Mouse (Mus musculus) forebrain, embryonic 15.5 days (tissue): ENCODE data around the gene Styxl1. TPM values are rescaled to one million over a fixed set of nuclear protein-coding genes. Genes with fewer than 3 reads are reported as not detected.

ENCODE experiments used
- ATAC-seq: fragments of 200-750 bp; cut with Nextera tagmentation; replicated peaks from 2 replicates; pipeline ENCODE4 v1.8.0; 2017; ENCODE audit warnings: mild to moderate bottlenecking, moderate TSS enrichment, moderate library complexity
- H3K27ac ChIP-seq: fragments of 300-500 bp; sonication (generic); replicated peaks from 2 replicates; pipeline ENCODE4 v1.5.1; 2015; ENCODE audit warnings: mild to moderate bottlenecking, inconsistent platforms
- H3K27me3 ChIP-seq: fragments of 300-500 bp; sonication (generic); 2 replicates; pipeline ENCODE4 v1.6.1; 2015; ENCODE audit warnings: inconsistent platforms
- H3K36me3 ChIP-seq: fragments of 300-500 bp; sonication (generic); 2 replicates; pipeline ENCODE4 v1.6.1; 2015; ENCODE audit warnings: mild to moderate bottlenecking, inconsistent platforms
- H3K4me1 ChIP-seq: fragments of 300-500 bp; sonication (generic); 2 replicates; pipeline ENCODE4 v1.6.1; 2015; ENCODE audit warnings: inconsistent platforms
- H3K4me2 ChIP-seq: fragments of 300-500 bp; sonication (generic); replicated peaks from 2 replicates; pipeline ENCODE4 v1.6.1; 2015; ENCODE audit warnings: mild to moderate bottlenecking, inconsistent platforms
- H3K4me3 ChIP-seq: fragments of 300-500 bp; sonication (generic); 2 replicates; pipeline ENCODE4 v1.5.1; 2015; ENCODE audit warnings: mild to moderate bottlenecking, inconsistent platforms
- H3K9ac ChIP-seq: fragments of 300-500 bp; sonication (generic); replicated peaks from 2 replicates; pipeline ENCODE4 v1.6.1; 2015; ENCODE audit warnings: mild to moderate bottlenecking, inconsistent platforms
- H3K9me3 ChIP-seq: fragments of 300-500 bp; sonication (generic); 2 replicates; pipeline ENCODE4 v1.6.1; 2016; ENCODE audit warnings: inconsistent platforms
- WGBS: fragments of 180-500 bp; shearing (Covaris S2); methylation state at CpG from one replicate; pipeline ENCODE4 v1.1.7; 2015; ENCODE audit warnings: mixed read lengths; 5-methylcytosine and 5-hydroxymethylcytosine counted together
- polyA plus RNA-seq: library from polyadenylated mRNA; unstranded; fragments of >200 nt; fragmentation: Nextera tagmentation; extraction: Ambion mirVana; gene quantifications from 2 replicates; pipeline ENCODE4 v1.2.1, GENCODE M21; 2015

The Styxl1 gene
- polyA plus RNA-seq, 1 experiment from 2014 or later = 0.34 TPM

GRCm38 (mm10) chr5:135751595-135751994 lies 26.6 kb downstream of the Styxl1 start:
- H3K9me3 ChIP-seq = no peaks in the 10 kb centered on the region
- 78% methylated on average over 2 of the region's 2 CpGs for WGBS

GRCm38 (mm10) chr5:135751041-135751440 lies 27.1 kb downstream of the Styxl1 start:
- Histone ChIP-seq H3K9me3 (no peaks in the 10 kb centered on the region), H3K9ac (no peak overlapping the region), H3K4me3 (no peak overlapping the region), H3K36me3 (no peaks in the 10 kb centered on the region), H3K4me1 (no peaks in the 10 kb centered on the region), H3K27me3 (no peaks in the 10 kb centered on the region), H3K27ac (no peak overlapping the region), H3K4me2 (no peak overlapping the region)
- ATAC-seq = no peak
- 57% methylated on average over 1 of the region's 1 CpGs for WGBS

More at GRCm38 (mm10) chr5:135751595-135751994, 26.6 kb downstream of the Styxl1 start:
- H3K9ac ChIP-seq = no peak overlapping the region
- H3K4me1 ChIP-seq = no peaks in the 10 kb centered on the region
- H3K27me3 ChIP-seq = no peaks in the 10 kb centered on the region
- no peak overlapping the region for H3K4me3 ChIP-seq
- H3K4me2 ChIP-seq = no peak overlapping the region
- ATAC-seq = no peak
- H3K36me3 ChIP-seq = no peaks in the 10 kb centered on the region
- H3K27ac ChIP-seq = no peak overlapping the region

- Histone ChIP-seq H3K9ac (peak overlapping the region; percentile 94), H3K27me3 (no peaks in the 10 kb centered on the region), H3K36me3 (peaks cover 7% of the 10 kb centered on the region; the same call in 1 of the 2 replicates), H3K4me2 (peak overlapping the region; percentile 96), H3K4me1 (peaks cover 21% of the 10 kb centered on the region), H3K9me3 (no peaks in the 10 kb centered on the region), H3K27ac (no peak overlapping the region), H3K4me3 (peak overlapping the region; percentile 98)
- no peak; the same call in 1 of the 2 replicates for ATAC-seq
- WGBS = 27% methylated on average over 12 of the region's 12 CpGs
Observed at GRCm38 (mm10) chr5:135744742-135745141, 33.4 kb downstream of the Styxl1 start.

- under 1% methylated on average over 60 of the region's 60 CpGs for WGBS
- Histone ChIP-seq H3K36me3 (peaks cover 13% of the 10 kb centered on the region; the same call in 1 of the 2 replicates), H3K4me2 (peak within 1 kb of the TSS; percentile 96), H3K27ac (peak within 1 kb of the TSS; percentile 42; the same call in 1 of the 2 replicates), H3K9me3 (no peaks in the 10 kb centered on the region), H3K4me3 (peak within 1 kb of the TSS; percentile 98), H3K4me1 (peaks cover 21% of the 10 kb centered on the region), H3K9ac (peak within 1 kb of the TSS; percentile 94), H3K27me3 (no peaks in the 10 kb centered on the region)
- peak; percentile 96 for ATAC-seq
Observed at GRCm38 (mm10) chr5:135743741-135744609, 34.2 kb downstream of the Styxl1 start, which contains the start of gene Tmem120a. Gene Tmem120a, minus strand, starts transcription at chr5:135744448.

GRCm38 (mm10) chr5:135742941-135743740 lies 35.0 kb downstream of the Styxl1 start:
- WGBS = 22% methylated on average over 18 of the region's 18 CpGs
- Histone ChIP-seq H3K9ac (peak overlapping the region; percentile 94), H3K27ac (no peak overlapping the region), H3K4me3 (peak overlapping the region; percentile 98), H3K27me3 (no peaks in the 10 kb centered on the region), H3K36me3 (peaks cover 13% of the 10 kb centered on the region; the same call in 1 of the 2 replicates), H3K9me3 (no peaks in the 10 kb centered on the region), H3K4me2 (peak overlapping the region; percentile 96), H3K4me1 (peaks cover 21% of the 10 kb centered on the region)
- no peak; the same call in 1 of the 2 replicates for ATAC-seq

GRCm38 (mm10) chr5:135742156-135742555 lies 36.0 kb downstream of the Styxl1 start:
- no peak for ATAC-seq
- Histone ChIP-seq H3K9ac (no peak overlapping the region), H3K9me3 (no peaks in the 10 kb centered on the region), H3K4me3 (no peak overlapping the region), H3K36me3 (peaks cover 19% of the 10 kb centered on the region), H3K4me2 (no peak overlapping the region), H3K4me1 (peaks cover 21% of the 10 kb centered on the region), H3K27me3 (no peaks in the 10 kb centered on the region), H3K27ac (no peak overlapping the region)
- WGBS = 67% methylated on average over 10 of the region's 10 CpGs

- no peak for ATAC-seq
- H3K4me2 ChIP-seq = no peak overlapping the region
- no peak overlapping the region for H3K27ac ChIP-seq
- H3K9ac ChIP-seq = no peak overlapping the region
- H3K9me3 ChIP-seq = no peaks in the 10 kb centered on the region
- H3K27me3 ChIP-seq = no peaks in the 10 kb centered on the region
- peaks cover 12% of the 10 kb centered on the region for H3K4me1 ChIP-seq
- WGBS = 36% methylated on average over 6 of the region's 6 CpGs
- H3K4me3 ChIP-seq = no peak overlapping the region
- peaks cover 55% of the 10 kb centered on the region for H3K36me3 ChIP-seq
Observed at GRCm38 (mm10) chr5:135738266-135738665, 39.9 kb downstream of the Styxl1 start.

- no peak for ATAC-seq
- Histone ChIP-seq H3K4me2 (no peak overlapping the region), H3K27me3 (no peaks in the 10 kb centered on the region), H3K36me3 (peaks cover 66% of the 10 kb centered on the region), H3K9me3 (no peaks in the 10 kb centered on the region), H3K4me3 (no peak overlapping the region), H3K4me1 (0 out of 2 replicates have a peak, but pooled peaks cover under 1% of the 10 kb centered on the region), H3K9ac (no peak overlapping the region), H3K27ac (no peak overlapping the region)
- 80% methylated on average over 7 of the region's 7 CpGs for whole genome bisulfite sequencing
Observed at GRCm38 (mm10) chr5:135737154-135737553, 41.0 kb downstream of the Styxl1 start.

GRCm38 (mm10) chr5:135736544-135736943 lies 41.6 kb downstream of the Styxl1 start:
- no peaks in the 10 kb centered on the region for H3K9me3 ChIP-seq
- H3K9ac ChIP-seq = no peak overlapping the region
- H3K27ac ChIP-seq = no peak overlapping the region
- H3K36me3 ChIP-seq = peaks cover 70% of the 10 kb centered on the region
- no peak overlapping the region for H3K4me2 ChIP-seq
- no peak overlapping the region for H3K4me3 ChIP-seq
- 95% methylated on average over 16 of the region's 16 CpGs for WGBS
- no peaks in the 10 kb centered on the region for H3K27me3 ChIP-seq
- no peaks in the 10 kb centered on the region for H3K4me1 ChIP-seq
- no peak for ATAC-seq

- no peaks in the 10 kb centered on the region for H3K4me1 ChIP-seq
- H3K4me3 ChIP-seq = no peak overlapping the region
- H3K9me3 ChIP-seq = no peaks in the 10 kb centered on the region
- WGBS = 92% methylated on average over 13 of the region's 13 CpGs
- H3K27ac ChIP-seq = no peak overlapping the region
- H3K4me2 ChIP-seq = no peak overlapping the region
- H3K9ac ChIP-seq = no peak overlapping the region
- peaks cover 77% of the 10 kb centered on the region for H3K36me3 ChIP-seq
- no peak for ATAC-seq
- no peaks in the 10 kb centered on the region for H3K27me3 ChIP-seq
Observed at GRCm38 (mm10) chr5:135735741-135736140, 42.4 kb downstream of the Styxl1 start.

GRCm38 (mm10) chr5:135734057-135734680 lies 44.0 kb downstream of the Styxl1 start:
- H3K9me3 ChIP-seq = no peaks in the 10 kb centered on the region
- H3K4me3 ChIP-seq = no peak overlapping the region
- 95% methylated on average over 42 of the region's 42 CpGs for whole genome bisulfite sequencing
- H3K27ac ChIP-seq = no peak overlapping the region
- ATAC-seq = no peak
- no peak overlapping the region for H3K4me2 ChIP-seq
- peaks cover 84% of the 10 kb centered on the region for H3K36me3 ChIP-seq
- no peak overlapping the region for H3K9ac ChIP-seq
- no peaks in the 10 kb centered on the region for H3K4me1 ChIP-seq
- no peaks in the 10 kb centered on the region for H3K27me3 ChIP-seq
